Mouse (Mus musculus): ENCODE results near the gene Daglb. TPM values are rescaled to one million over a fixed set of nuclear protein-coding genes. Genes with fewer than 3 reads are reported as not detected.
"Not testable (repeated sequence)": the region's sequence is repeated elsewhere in the genome, so short reads cannot be mapped to it uniquely, and the experiment has no call there.

Daglb gene
- polyA plus RNA-seq, 1 experiment from 2014 or later = 10.5 TPM

GRCm38 (mm10) chr5:143487998-143488397 lies 23.6 kb downstream of the Daglb start:
- Histone ChIP-seq H3K27me3 (no peaks in the 10 kb centered on the region), H3K9ac (replicated peaks) (no peak overlapping the region), H3K4me1 (replicated peaks) (no peaks in the 10 kb centered on the region), H3K9me3 (no peaks in the 10 kb centered on the region), H3K4me3 (replicated peaks) (no peak overlapping the region), H3K27ac (no peak overlapping the region), H3K36me3 (peaks cover 84% of the 10 kb centered on the region), H3K4me2 (no peak overlapping the region)
- WGBS = 88% methylated on average over 5 of the region's 5 CpGs
- ATAC-seq (ENCODE audit: insufficient number of reproducible peaks, insufficient read depth, low FRiP score, low TSS enrichment, low read depth) = no peak

DNA sequence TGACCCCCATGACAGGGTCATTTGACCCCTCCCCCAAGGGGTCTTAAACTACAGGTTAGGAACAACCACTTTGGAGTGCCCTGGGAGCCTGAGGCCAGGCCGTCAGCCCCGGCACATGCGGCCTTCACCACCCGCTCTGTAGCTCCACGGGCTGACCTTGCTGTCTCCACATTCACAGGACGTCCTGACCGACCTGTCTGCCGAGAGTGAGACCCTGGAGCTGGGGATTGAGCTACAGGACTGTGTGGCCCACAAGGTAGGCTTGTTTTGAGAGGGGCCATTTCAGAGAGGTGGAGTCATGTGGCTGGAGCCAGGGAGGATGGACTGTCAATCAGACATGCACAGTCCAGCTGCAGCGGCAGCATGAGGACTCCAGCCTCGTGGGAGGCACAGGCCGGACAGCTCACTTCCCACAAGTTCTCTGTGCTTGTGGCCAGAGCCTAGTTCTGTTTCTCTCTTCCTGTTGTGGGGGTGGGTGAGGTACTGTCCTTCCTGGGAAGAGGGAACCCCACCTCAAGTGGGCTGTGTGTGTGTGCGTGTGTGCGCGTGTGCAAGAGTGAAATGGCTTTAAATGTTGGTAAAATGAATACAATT lies 25.5 kb downstream of the Daglb start:
- 87% methylated on average over 14 of the region's 14 CpGs for WGBS
- Histone ChIP-seq H3K9me3 (no peaks in the 10 kb centered on the region), H3K9ac (replicated peaks) (no peak overlapping the region), H3K27me3 (no peaks in the 10 kb centered on the region), H3K27ac (no peak overlapping the region), H3K36me3 (peaks cover 78% of the 10 kb centered on the region), H3K4me3 (replicated peaks) (no peak overlapping the region), H3K4me2 (no peak overlapping the region), H3K4me1 (replicated peaks) (no peaks in the 10 kb centered on the region)
- ATAC-seq (ENCODE audit: insufficient number of reproducible peaks, insufficient read depth, low FRiP score, low TSS enrichment, low read depth) = no peak

DNA sequence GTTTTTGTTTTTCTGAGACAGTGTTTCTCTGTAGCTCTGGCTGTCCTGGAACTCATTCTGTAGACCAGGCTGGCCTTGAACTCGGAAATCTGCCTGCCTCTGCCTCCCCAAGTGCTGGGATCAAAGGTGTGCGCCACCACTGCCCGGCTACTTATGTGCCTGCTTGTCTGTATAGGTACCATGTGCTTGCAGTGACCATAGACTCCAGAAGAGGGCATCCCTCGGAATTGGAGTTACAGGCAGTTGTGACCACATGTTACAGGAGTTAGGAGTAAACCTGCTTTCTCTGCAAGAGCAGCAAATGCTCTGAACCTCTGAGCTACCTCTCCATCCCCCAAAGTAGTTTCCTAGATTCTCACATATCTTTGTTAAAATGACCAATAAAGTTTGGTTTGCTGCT lies 27.4 kb downstream of the Daglb start:
- Histone ChIP-seq H3K36me3 (peaks cover 73% of the 10 kb centered on the region), H3K4me3 (replicated peaks) (no peak overlapping the region), H3K4me1 (replicated peaks) (no peaks in the 10 kb centered on the region), H3K4me2 (no peak overlapping the region), H3K9me3 (no peaks in the 10 kb centered on the region), H3K27me3 (no peaks in the 10 kb centered on the region), H3K9ac (replicated peaks) (no peak overlapping the region), H3K27ac (no peak overlapping the region)
- 89% methylated on average over 4 of the region's 4 CpGs for WGBS
- ATAC-seq (ENCODE audit: insufficient number of reproducible peaks, insufficient read depth, low FRiP score, low TSS enrichment, low read depth) = no peak

GRCm38 (mm10) chr5:143493163-143493562 lies 28.8 kb downstream of the Daglb start:
- WGBS = 92% methylated on average over 10 of the region's 10 CpGs
- no peak for ATAC-seq (ENCODE audit: insufficient number of reproducible peaks, insufficient read depth, low FRiP score, low TSS enrichment, low read depth)

DNA sequence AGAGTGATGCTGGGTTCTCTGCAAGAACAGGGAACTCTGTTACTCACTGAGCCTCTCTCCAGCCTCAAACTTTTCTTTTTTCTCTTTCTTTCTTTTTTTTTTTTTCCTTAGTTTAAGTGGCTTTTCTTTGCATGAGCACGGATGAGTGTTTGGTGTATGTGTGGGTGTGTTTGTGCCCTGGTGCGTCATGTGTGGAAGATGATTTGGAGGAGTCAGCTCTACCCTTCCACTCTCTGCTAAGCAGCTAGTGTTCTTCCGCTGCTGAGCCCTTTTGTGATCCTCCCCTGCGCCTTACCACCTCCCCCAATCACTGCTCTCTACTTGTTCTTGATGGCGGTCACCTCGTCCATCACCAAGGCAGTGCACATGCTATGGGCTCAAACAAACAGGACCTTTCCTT lies 31.3 kb downstream of the Daglb start:
- no peaks in the 10 kb centered on the region for H3K9me3 ChIP-seq
- no peak overlapping the region for H3K27ac ChIP-seq
- H3K4me1 ChIP-seq (replicated peaks) = no peaks in the 10 kb centered on the region
- H3K4me2 ChIP-seq = no peak overlapping the region
- 93% methylated on average over 6 of the region's 6 CpGs for whole genome bisulfite sequencing
- peaks cover 59% of the 10 kb centered on the region for H3K36me3 ChIP-seq
- ATAC-seq (ENCODE audit: insufficient number of reproducible peaks, insufficient read depth, low FRiP score, low TSS enrichment, low read depth) = no peak
- H3K27me3 ChIP-seq = no peaks in the 10 kb centered on the region
- no peak overlapping the region for H3K9ac ChIP-seq (replicated peaks)
- no peak overlapping the region for H3K4me3 ChIP-seq (replicated peaks)

More at GRCm38 (mm10) chr5:143493163-143493562, 28.8 kb downstream of the Daglb start:
- Histone ChIP-seq H3K27ac (no peak overlapping the region), H3K4me1 (replicated peaks) (no peaks in the 10 kb centered on the region), H3K4me2 (no peak overlapping the region), H3K4me3 (replicated peaks) (no peak overlapping the region), H3K9ac (replicated peaks) (no peak overlapping the region), H3K27me3 (no peaks in the 10 kb centered on the region), H3K36me3 (peaks cover 63% of the 10 kb centered on the region), H3K9me3 (no peaks in the 10 kb centered on the region)

DNA sequence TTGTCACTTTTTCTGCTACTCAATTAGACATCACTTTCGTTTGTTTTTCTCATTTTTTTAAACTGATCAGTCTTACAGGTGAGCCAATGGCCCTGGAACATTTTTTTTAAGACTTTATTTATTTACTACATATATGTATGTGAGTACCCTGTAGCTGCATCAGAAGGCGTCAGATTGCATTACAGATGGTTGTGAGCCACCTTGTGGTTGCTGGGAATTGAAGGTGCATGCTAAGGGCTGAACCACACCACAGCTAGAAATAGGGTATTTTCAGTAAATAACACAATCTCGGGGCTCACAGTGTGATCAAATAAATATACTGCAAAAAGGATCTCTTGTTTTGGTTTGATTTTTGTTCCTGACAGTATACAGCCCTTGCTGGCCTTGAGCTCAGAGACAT lies 33.1 kb downstream of the Daglb start:
- Histone ChIP-seq H3K4me3 (replicated peaks) (no peak overlapping the region), H3K9me3 (no peaks in the 10 kb centered on the region), H3K4me1 (replicated peaks) (no peaks in the 10 kb centered on the region), H3K9ac (replicated peaks) (no peak overlapping the region), H3K27ac (no peak overlapping the region), H3K27me3 (no peaks in the 10 kb centered on the region), H3K36me3 (peaks cover 60% of the 10 kb centered on the region), H3K4me2 (no peak overlapping the region)
- 84% methylated on average over 3 of the region's 3 CpGs for WGBS
- ATAC-seq (ENCODE audit: insufficient number of reproducible peaks, insufficient read depth, low FRiP score, low TSS enrichment, low read depth) = no peak

DNA sequence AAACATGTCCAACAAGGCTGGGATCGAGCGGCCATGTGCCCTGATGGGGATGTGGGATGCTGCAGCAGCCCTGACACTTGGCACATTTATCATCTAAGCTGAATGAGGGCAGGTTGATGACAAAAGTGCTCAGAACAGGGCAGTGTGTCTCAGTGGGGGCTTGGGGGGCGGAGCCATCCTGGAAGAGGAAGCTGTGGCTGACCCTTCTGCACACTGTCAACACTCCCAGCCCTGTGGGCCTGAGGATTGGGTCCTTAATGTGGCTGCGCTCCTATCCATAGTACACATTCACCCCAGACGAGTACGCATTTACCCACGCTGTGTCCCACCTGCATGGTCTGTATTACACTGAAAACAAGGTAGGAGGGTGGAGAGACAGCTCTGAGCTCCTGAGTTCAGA lies 34.8 kb downstream of the Daglb start:
- 94% methylated on average over 7 of the region's 7 CpGs for WGBS
- ATAC-seq (ENCODE audit: insufficient number of reproducible peaks, insufficient read depth, low FRiP score, low TSS enrichment, low read depth) = no peak

DNA sequence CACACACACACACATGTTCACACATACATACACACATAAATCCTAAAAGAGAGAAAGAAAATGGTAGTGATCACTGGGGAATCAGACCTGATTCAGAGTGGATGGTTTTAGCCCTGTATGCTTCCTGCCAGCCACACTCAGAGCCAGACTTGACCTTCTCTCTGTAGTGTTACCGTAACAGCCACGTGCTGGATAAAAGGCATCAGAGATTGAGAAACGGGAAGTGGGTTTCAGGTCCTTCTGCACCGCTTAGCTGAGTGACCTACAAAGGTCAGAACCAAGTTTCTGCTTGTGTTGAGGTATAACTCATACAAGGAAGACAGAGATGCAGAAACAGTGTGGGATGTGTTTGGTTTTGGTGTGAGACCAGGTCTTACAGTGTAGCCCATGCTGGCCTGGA lies 35.3 kb downstream of the Daglb start:
- Histone ChIP-seq H3K27me3 (no peaks in the 10 kb centered on the region), H3K9ac (replicated peaks) (no peak overlapping the region), H3K4me3 (replicated peaks) (no peak overlapping the region), H3K27ac (no peak overlapping the region), H3K36me3 (peaks cover 66% of the 10 kb centered on the region), H3K4me2 (no peak overlapping the region), H3K9me3 (no peaks in the 10 kb centered on the region), H3K4me1 (replicated peaks) (no peaks in the 10 kb centered on the region)
- WGBS = 86% methylated on average over 4 of the region's 4 CpGs
- ATAC-seq (ENCODE audit: insufficient number of reproducible peaks, insufficient read depth, low FRiP score, low TSS enrichment, low read depth) = no peak

More for the DNA sequence above, 34.8 kb downstream of the Daglb start:
- H3K4me3 ChIP-seq (replicated peaks) = no peak overlapping the region
- H3K4me2 ChIP-seq = no peak overlapping the region
- H3K36me3 ChIP-seq = peaks cover 65% of the 10 kb centered on the region
- no peaks in the 10 kb centered on the region for H3K27me3 ChIP-seq
- no peak overlapping the region for H3K9ac ChIP-seq (replicated peaks)
- H3K9me3 ChIP-seq = no peaks in the 10 kb centered on the region
- no peaks in the 10 kb centered on the region for H3K4me1 ChIP-seq (replicated peaks)
- no peak overlapping the region for H3K27ac ChIP-seq

DNA sequence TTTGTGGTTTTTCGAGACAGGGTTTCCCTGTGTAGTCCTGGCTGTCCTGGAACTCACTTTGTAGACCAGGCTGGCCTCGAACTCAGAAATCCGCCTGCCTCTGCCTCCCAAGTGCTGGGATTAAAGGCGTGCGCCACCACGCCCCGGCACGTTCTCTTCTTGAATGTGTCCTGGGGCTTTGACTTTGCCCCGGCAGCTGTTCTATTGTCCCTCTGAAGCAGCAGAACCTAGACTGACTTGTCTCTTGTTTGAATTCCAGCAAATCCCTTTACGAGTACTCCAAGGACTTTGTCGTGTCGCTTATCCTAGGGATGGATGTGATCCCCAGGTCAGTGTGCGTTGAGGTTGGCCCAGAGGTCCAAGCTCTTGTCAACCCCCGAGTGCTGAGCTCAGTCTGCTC lies 36.3 kb downstream of the Daglb start:
- not testable (repeated sequence) for H3K4me1 ChIP-seq (replicated peaks); H3K9me3 ChIP-seq; H3K27ac ChIP-seq; H3K4me3 ChIP-seq (replicated peaks); H3K4me2 ChIP-seq; H3K27me3 ChIP-seq; ATAC-seq (ENCODE audit: insufficient number of reproducible peaks, insufficient read depth, low FRiP score, low TSS enrichment, low read depth); H3K9ac ChIP-seq (replicated peaks)
- WGBS = 88% methylated on average over 14 of the region's 14 CpGs
- H3K36me3 ChIP-seq = peaks cover 73% of the 10 kb centered on the region

DNA sequence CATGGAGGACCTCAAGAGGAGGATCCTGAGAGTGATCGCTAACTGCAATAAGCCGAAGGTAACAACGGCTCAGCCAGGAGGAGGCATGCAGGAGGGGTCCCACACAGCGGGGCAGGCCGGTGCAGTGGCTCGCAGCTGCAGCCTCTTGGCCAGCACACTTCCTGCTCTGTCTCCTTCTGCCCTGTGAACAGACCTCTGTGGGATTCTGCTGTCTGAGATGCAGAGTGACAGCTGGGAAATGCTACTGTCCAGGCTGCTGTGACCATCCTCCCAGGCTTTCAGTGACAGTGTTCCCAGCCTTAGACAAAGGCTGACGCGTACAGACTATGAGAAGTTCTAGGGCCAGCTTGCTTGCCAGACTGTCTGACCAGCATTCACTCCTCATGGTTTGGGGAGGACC lies 36.8 kb downstream of the Daglb start:
- Histone ChIP-seq H3K4me2 (no peak overlapping the region), H3K27ac (no peak overlapping the region), H3K4me1 (replicated peaks) (no peaks in the 10 kb centered on the region), H3K4me3 (replicated peaks) (no peak overlapping the region), H3K27me3 (no peaks in the 10 kb centered on the region), H3K36me3 (peaks cover 73% of the 10 kb centered on the region), H3K9me3 (no peaks in the 10 kb centered on the region), H3K9ac (replicated peaks) (no peak overlapping the region)
- ATAC-seq (ENCODE audit: insufficient number of reproducible peaks, insufficient read depth, low FRiP score, low TSS enrichment, low read depth) = no peak
- 89% methylated on average over 8 of the region's 8 CpGs for whole genome bisulfite sequencing

- no peak overlapping the region for H3K27ac ChIP-seq
- 95% methylated on average over 2 of the region's 2 CpGs for WGBS
- H3K4me1 ChIP-seq (replicated peaks) = no peaks in the 10 kb centered on the region
- no peak for ATAC-seq (ENCODE audit: insufficient number of reproducible peaks, insufficient read depth, low FRiP score, low TSS enrichment, low read depth)
- no peak overlapping the region for H3K4me3 ChIP-seq (replicated peaks)
- no peaks in the 10 kb centered on the region for H3K9me3 ChIP-seq
- H3K4me2 ChIP-seq = no peak overlapping the region
- H3K27me3 ChIP-seq = no peaks in the 10 kb centered on the region
- peaks cover 73% of the 10 kb centered on the region for H3K36me3 ChIP-seq
- no peak overlapping the region for H3K9ac ChIP-seq (replicated peaks)
These were observed 37.3 kb downstream of the Daglb start for GRCm38 (mm10) chr5:143501649-143502048.

- no peaks in the 10 kb centered on the region for H3K27me3 ChIP-seq
These were observed 38.6 kb downstream of the Daglb start for GRCm38 (mm10) chr5:143502899-143503557.

More at GRCm38 (mm10) chr5:143502899-143503557, 38.6 kb downstream of the Daglb start:
- peaks cover 85% of the 10 kb centered on the region for H3K36me3 ChIP-seq
- ATAC-seq (ENCODE audit: insufficient number of reproducible peaks, insufficient read depth, low FRiP score, low TSS enrichment, low read depth) = no peak
- 94% methylated on average over 19 of the region's 19 CpGs for WGBS
- H3K4me3 ChIP-seq (replicated peaks) = no peak overlapping the region
- H3K27ac ChIP-seq = no peak overlapping the region
- no peaks in the 10 kb centered on the region for H3K9me3 ChIP-seq
- H3K4me1 ChIP-seq (replicated peaks) = peaks cover 5% of the 10 kb centered on the region
- no peak overlapping the region for H3K4me2 ChIP-seq
- H3K9ac ChIP-seq (replicated peaks) = no peak overlapping the region

All from limb, embryonic 12.5 days (tissue).